Mouse (Mus musculus): ENCODE results near the gene Fli1.

DNA sequence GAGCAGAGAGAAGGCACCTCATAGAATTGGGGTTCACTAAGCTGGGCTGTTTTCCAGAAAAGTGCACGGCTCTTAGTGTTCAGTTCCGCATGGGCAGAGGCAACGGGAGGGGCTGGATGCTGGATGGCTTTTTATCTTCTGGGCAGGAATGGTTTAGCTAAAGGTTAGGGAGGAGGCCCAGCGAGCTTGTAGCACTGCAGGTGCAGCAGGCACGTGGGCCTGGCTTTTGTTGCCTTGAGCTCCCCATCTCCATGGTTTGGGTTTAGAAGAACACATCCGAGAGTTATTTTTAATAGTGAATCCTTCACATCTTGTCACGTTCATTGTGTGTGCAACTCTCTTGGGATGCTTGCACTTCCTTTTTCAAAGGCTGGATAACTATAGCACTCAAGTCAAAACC lies 117.3 kb downstream of the Fli1 start:
- TF ChIP-seq CTCF (IDR thresholded peaks at IDR 0.05; ENCODE audit: low read depth, low read length) (no peak), POLR2A (IDR thresholded peaks at IDR 0.05; ENCODE audit: borderline replicate concordance, low read depth, low read length) (no peak)
